Mouse (Mus musculus): ENCODE measurements around the gene Cfap61.

Gene Cfap61

GRCm38 (mm10) chr2:146168017-146168803 is 233.6 kb downstream of the Cfap61 start:
- DNase-seq = no peak

- DNase-seq = no peak
Measured at GRCm38 (mm10) chr2:146169492-146169891, 234.9 kb downstream of the Cfap61 start.

- DNase-seq = no peak
Measured at GRCm38 (mm10) chr2:146172106-146172505, 237.5 kb downstream of the Cfap61 start.

GRCm38 (mm10) chr2:146174173-146174572 is 239.6 kb downstream of the Cfap61 start:
- DNase-seq = no peak

DNA sequence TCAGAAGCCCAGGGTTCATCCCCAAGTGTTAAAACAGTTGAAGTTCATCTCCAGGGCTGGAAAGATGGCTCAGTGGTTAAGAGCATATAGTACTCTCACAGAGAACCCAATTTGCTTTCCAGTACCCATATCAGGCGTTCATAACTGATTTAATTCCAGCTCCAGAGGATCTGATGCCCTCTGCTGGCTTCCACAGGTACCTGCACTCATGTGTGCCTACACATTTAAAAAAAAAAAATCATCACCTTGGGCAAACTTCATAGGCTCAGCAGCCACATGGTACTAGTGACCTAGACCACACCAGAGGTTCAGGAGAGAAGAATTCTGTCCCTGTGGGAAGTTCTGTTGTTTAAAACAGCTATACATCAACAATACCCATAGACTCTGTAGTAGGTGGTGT is 244.1 kb downstream of the Cfap61 start:
- DNase-seq = no peak

- no peak for DNase-seq
Measured at GRCm38 (mm10) chr2:146183830-146184793, 249.5 kb downstream of the Cfap61 start.

- no peak for DNase-seq
Measured at GRCm38 (mm10) chr2:146196126-146196525, 261.5 kb downstream of the Cfap61 start.

DNA sequence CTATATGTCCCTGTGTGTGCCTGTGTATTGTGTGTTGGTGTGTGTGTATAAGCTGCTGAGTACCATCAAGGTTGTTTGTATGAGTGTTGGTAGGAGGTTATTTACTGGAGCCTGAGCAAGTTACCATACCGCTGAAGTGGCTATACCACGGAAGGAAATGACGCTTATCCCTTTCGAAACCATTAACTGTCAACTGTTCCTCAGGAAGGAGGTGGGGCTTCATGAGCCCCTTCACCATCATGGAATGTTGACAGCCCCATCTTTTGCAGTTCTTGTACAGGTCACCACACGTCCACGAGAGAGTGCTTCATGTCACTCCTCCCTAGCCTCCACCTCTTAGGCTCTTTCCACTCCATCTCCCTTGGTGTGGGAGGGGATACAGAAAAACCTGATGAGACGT is 263.4 kb downstream of the Cfap61 start:
- DNase-seq = no peak

DNA sequence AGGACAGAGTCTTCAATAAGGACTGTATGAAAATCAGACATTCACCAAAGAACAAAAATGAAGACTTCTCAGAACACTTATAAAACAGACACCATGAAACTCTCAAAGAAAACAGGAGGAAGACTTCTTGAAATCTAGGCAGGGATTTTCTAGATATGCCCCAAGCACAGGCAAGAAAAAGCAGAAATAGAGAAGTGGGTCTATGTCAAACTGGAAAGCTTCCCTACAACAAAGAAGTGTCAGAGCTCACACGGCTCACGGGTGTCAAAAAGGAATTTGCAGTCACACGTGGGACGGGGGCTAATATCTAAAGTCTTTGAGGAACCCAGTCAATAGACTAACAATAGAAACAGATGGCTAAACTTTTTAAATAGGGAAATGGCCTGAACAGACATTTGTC is 276.4 kb downstream of the Cfap61 start:
- DNase-seq = no peak

DNA sequence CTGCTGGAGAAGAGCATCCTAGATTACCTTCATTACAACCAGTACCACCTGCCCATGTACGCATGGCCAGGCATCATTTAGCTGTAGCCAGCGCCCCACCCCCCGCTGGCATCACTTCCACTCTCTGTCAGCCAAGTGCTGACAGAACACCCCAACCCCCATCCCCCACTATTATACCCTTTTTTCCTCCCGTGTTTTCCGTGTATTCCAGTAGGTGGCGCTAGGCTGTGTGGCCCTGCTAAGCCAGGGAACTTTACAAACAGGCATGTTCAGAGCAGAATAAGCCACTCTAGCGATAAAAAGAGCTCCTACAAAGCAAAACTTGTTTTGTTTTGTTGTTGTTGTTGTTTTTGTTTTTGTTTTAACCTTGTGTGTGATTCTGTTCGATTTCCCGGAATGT is 280.1 kb downstream of the Cfap61 start:
- DNase-seq = peak; percentile 33 to 44

GRCm38 (mm10) chr2:146216111-146217064 is 281.8 kb downstream of the Cfap61 start:
- DNase-seq = no peak

DNA sequence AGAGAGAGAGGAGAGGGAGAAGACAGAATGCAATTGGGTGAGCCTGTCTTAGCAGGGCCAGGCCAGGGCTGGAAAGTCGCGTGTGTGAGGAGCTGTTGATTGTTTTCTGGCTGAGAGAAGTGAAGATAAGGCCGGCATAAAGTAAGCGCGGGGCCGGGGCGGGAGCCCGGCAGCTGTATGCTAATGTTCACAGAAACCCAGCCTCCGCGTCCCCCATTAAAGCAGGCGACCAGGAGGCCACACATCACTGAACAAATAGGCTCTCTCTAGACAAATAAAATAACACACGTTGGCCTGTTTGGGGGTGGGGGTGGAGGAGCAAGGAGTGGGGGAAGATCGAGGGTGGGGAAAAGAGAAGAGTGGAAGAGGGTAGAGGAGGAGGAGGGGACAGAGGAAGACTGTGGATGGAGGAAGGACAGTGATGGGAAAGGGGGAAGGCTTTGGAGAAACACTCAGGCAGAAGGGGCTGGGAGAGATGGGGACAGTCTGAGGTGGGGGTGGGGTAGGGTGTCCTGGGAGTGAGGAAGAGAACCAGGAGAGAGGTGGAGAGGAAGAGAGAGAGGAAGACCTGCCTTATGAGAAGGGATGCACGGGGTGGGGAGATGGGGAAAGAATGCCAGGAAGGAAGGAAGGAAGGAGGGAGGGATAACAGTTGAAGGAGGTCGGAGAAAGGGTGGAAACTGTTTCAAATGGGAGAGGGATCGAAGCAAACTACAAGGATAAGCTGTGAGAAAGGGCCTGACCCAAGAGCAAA is 282.8 kb downstream of the Cfap61 start:
- DNase-seq = no peak

DNA sequence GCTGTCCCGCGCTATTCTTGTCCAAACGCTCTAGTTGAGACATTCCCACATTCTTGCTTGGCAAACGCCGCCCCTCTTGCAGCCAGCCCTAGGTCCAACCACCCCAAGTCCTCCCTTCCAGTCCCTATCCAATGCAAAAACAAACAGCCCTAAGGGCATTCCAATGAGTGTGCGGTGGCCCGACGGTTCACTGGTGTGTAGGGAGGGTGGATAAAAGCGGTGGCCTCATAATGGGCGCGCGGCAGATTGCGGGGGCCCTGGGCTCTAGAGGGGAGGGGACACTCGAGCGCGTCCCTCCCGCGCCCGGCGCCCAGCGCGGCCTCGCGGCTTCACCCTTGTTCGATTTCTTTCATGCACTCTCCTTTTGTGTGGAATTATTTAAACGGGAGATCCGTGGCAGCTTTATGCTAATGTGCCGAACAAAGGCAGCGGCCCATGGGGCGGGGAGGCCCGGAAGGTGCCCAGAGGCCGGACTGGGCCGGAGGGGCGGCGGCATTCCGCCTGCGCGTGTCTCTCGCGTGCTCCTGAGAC is 283.6 kb downstream of the Cfap61 start:
- no peak for DNase-seq

DNA sequence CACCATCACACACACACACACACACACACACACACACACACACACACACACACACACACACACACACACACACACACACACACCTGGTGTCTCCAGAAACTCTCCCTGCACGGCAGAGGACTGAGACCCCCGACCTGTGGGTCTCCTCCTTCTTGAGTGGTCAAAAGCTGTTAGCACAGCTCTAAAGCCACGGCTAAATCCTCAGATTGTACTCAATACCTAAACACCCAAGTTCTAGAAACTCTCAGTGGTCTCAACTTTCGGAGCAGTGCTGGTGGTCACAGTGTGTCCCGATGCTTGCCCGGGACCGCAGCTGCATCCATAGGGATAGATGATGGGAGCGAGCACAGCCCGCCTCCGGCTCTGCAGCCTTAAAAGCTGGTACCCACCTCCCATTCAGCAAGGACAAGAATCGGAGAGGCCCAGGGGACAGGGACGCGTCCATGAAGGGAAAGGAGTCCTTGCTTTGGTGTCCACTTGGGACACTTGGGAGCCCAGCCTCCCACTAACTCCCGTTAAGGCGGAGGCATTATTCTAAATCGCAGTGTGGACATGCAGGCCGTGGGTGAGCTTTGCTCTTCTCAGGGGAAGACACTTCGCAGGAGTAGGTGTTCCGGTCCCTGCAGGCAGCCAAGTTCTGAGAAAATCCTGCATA is 284.4 kb downstream of the Cfap61 start:
- no peak for DNase-seq

GRCm38 (mm10) chr2:146219791-146220190 is 285.2 kb downstream of the Cfap61 start:
- no peak for DNase-seq

GRCm38 (mm10) chr2:146220591-146221075 is 286.0 kb downstream of the Cfap61 start:
- peak in 1 of 2 experiments; percentile 12 for DNase-seq

GRCm38 (mm10) chr2:146221076-146221928 is 286.7 kb downstream of the Cfap61 start, which contains the start of gene Insm1:
Gene Insm1 (plus strand): TSS chr2:146221921.
- peak; percentile 30 to 48 for DNase-seq

DNA sequence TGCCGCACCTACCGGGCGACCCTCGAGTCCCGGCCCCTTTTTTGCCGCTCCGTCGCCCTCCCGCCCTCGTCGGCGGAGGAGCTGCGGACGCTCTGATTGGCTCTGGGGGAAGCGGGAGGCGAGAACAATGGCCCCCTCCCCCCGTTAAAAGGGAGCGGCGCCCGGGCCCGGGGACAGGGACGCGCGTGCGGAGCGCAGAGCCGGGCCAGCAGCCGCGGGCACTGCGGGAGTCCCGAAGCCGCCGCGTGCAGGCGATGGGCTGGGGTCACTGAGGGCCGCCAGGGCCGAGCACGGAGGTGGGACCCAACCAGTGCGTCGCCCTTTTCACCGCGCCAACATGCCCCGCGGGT is 287.3 kb downstream of the Cfap61 start:
- DNase-seq = peak; percentile 6 to 22

GRCm38 (mm10) chr2:146222279-146223175 is 287.9 kb downstream of the Cfap61 start:
- DNase-seq = peak; percentile 4 to 25
